ENCODE assay signal across 21 mouse cellular contexts in the genomic region with DNA sequence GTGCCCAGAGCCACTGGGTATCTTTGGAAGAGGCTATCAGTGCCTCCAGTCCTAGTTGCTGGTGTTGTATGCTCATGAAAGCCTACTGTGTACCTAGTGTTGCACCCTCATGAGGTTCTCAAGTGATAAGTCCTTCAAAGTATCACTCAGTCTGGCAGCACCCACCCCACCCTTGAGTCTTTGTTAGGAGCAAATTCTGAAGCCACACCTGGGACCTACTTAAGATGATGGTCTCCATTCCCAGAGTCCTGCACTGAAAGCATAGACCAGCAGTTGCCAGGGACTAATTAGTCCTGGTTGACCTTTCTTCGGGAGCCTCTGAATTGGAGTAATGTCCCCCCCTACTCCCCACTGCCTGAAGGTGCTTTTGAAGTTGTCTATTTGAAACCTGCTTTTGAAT. TPM values are rescaled to one million over a fixed set of nuclear protein-coding genes. Genes with fewer than 3 reads are reported as not detected.
DNase-seq lines count a peak whose midpoint lies in the region; ATAC-seq and TF ChIP-seq lines count a peak whose summit lies in the region.
"Had no signal": no experiment of that assay in that cellular context is flagged by ENCODE, and none has a peak within 500 bp of the region (broad histone marks: within the 10 kb centered on the region; RNA-seq: fewer than 3 reads in every experiment).

No protein-coding gene starts in this region.

- H3K4me1 ChIP-seq in heart, embryonic 16.5 days (ENCODE audit: control insufficient read depth, insufficient read depth, low read length): peaks cover 24% of the 10 kb centered on the region
- H3K4me1 ChIP-seq in embryonic facial prominence, embryonic 13.5 days: peaks cover 28% of the 10 kb centered on the region
- H3K4me1 ChIP-seq in limb, embryonic 13.5 days: peaks cover 26% of the 10 kb centered on the region
- peaks cover 13% of the 10 kb centered on the region for H3K4me1 ChIP-seq in hindbrain, embryonic 10.5 days (replicated peaks)

- no peak overlapping the region for H3K9ac ChIP-seq in heart, embryonic 16.5 days (ENCODE audit: low read length)
- H3K9ac ChIP-seq in embryonic facial prominence, embryonic 13.5 days: no peak overlapping the region
- no peak overlapping the region for H3K9ac ChIP-seq in limb, embryonic 13.5 days
- H3K9ac ChIP-seq: hindbrain, embryonic 15.5 days; liver, postnatal 0 days had no signal

- intact Hi-C loops in gastrocnemius, adult 2 months (cut with DNase I): no loop called here
- intact Hi-C loops in heart, postnatal 10 days (cut with DNase I): no loop called here

- TF ChIP-seq CTCF in gastrocnemius, adult 2 months (IDR thresholded peaks at IDR 0.05): no peak

- no peak for DNase-seq in gastrocnemius, adult 2 months
- no peak for DNase-seq in gastrocnemius, postnatal 10 days
- no peak for DNase-seq in heart, postnatal 10 days
- no peak for DNase-seq in Muller cell, postnatal 12 days (ENCODE audit: inconsistent ontology term)
- no peak for DNase-seq in hindbrain, embryonic 10.5 days (ENCODE audit: low spot score)
- DNase-seq: adrenal gland, postnatal 25 days; B cell, adult 2 months; cerebellum, adult 18-20 months; kidney, postnatal 10 days; liver; liver, postnatal 0 days; lung, postnatal 14 days; right cerebral cortex, postnatal 25 days; thymus, postnatal 14 days had no signal

- no peak overlapping the region for H3K4me3 ChIP-seq in gastrocnemius, adult 2 months
- H3K4me3 ChIP-seq in heart, embryonic 16.5 days (ENCODE audit: low read length): no peak overlapping the region
- no peak overlapping the region for H3K4me3 ChIP-seq in embryonic facial prominence, embryonic 13.5 days
- H3K4me3 ChIP-seq in limb, embryonic 13.5 days: no peak overlapping the region
- H3K4me3 ChIP-seq in hindbrain, embryonic 10.5 days: no peak overlapping the region
- H3K4me3 ChIP-seq: erythroblast, embryonic 14.5 days; hindbrain, embryonic 15.5 days; left cerebral cortex, adult 2 months had no signal

- no peaks in the 10 kb centered on the region for H3K36me3 ChIP-seq in heart, embryonic 16.5 days (ENCODE audit: control insufficient read depth, insufficient read depth)
- no peaks in the 10 kb centered on the region for H3K36me3 ChIP-seq in embryonic facial prominence, embryonic 13.5 days
- H3K36me3 ChIP-seq in limb, embryonic 13.5 days: no peaks in the 10 kb centered on the region
- H3K36me3 ChIP-seq in hindbrain, embryonic 10.5 days: no peaks in the 10 kb centered on the region
- H3K36me3 ChIP-seq: hindbrain, embryonic 15.5 days had no signal

- WGBS in heart, embryonic 16.5 days: 29% methylated on average over 1 of the region's 1 CpGs
- WGBS in embryonic facial prominence, embryonic 13.5 days: 11% methylated on average over 1 of the region's 1 CpGs
- WGBS in limb, embryonic 13.5 days: 6% methylated on average over 1 of the region's 1 CpGs
- 48% methylated on average over 1 of the region's 1 CpGs for WGBS in hindbrain, embryonic 10.5 days

- H3K27ac ChIP-seq in gastrocnemius, adult 2 months: peak overlapping the region; percentile 85
- H3K27ac ChIP-seq in heart, embryonic 16.5 days (ENCODE audit: low read length): peak overlapping the region; percentile 82
- peak overlapping the region; percentile 83 for H3K27ac ChIP-seq in embryonic facial prominence, embryonic 13.5 days
- H3K27ac ChIP-seq in limb, embryonic 13.5 days: peak overlapping the region; percentile 74
- no peak overlapping the region for H3K27ac ChIP-seq in hindbrain, embryonic 10.5 days
- H3K27ac ChIP-seq: hindbrain, embryonic 15.5 days had no signal

- H3K27me3 ChIP-seq in heart, embryonic 16.5 days (ENCODE audit: control insufficient read depth, insufficient read depth, low read length): no peaks in the 10 kb centered on the region
- H3K27me3 ChIP-seq in embryonic facial prominence, embryonic 13.5 days: no peaks in the 10 kb centered on the region
- H3K27me3 ChIP-seq in limb, embryonic 13.5 days: no peaks in the 10 kb centered on the region
- no peaks in the 10 kb centered on the region for H3K27me3 ChIP-seq in hindbrain, embryonic 10.5 days (ENCODE audit: insufficient read depth, poor library complexity, severe bottlenecking)
- H3K27me3 ChIP-seq: hindbrain, embryonic 15.5 days had no signal

- no peak for ATAC-seq in heart, embryonic 16.5 days (replicated peaks; ENCODE audit: extremely low read depth, insufficient read depth, low FRiP score)
- no peak for ATAC-seq in embryonic facial prominence, embryonic 13.5 days (ENCODE audit: insufficient number of reproducible peaks, insufficient read depth, low FRiP score, low TSS enrichment, low read depth)
- ATAC-seq in limb, embryonic 13.5 days (ENCODE audit: low FRiP score, low read depth): peak; percentile 21; the same call in 1 of the 2 replicates
- ATAC-seq: intestine, postnatal 0 days; liver, postnatal 0 days had no signal

- peak overlapping the region; percentile 20; the same call in 1 of the 2 replicates for H3K4me2 ChIP-seq in heart, embryonic 16.5 days (ENCODE audit: low read depth, low read length)
- H3K4me2 ChIP-seq in embryonic facial prominence, embryonic 13.5 days: no peak overlapping the region
- H3K4me2 ChIP-seq in limb, embryonic 13.5 days (replicated peaks): no peak overlapping the region
- H3K4me2 ChIP-seq: hindbrain, embryonic 15.5 days had no signal

- H3K9me3 ChIP-seq in heart, embryonic 16.5 days (replicated peaks; ENCODE audit: control insufficient read depth, low read length): no peaks in the 10 kb centered on the region
- no peaks in the 10 kb centered on the region for H3K9me3 ChIP-seq in embryonic facial prominence, embryonic 13.5 days
- H3K9me3 ChIP-seq in limb, embryonic 13.5 days: no peaks in the 10 kb centered on the region
- no peaks in the 10 kb centered on the region for H3K9me3 ChIP-seq in hindbrain, embryonic 10.5 days
- H3K9me3 ChIP-seq: hindbrain, embryonic 15.5 days had no signal

RNA-seq across cellular contexts. Expression of gene Eepd1, which starts 45.2 kb away (rescaled TPM):
- total RNA-seq in gastrocnemius, adult 2 months (2021): 100 to 1,000 TPM in 1 of 2 experiments, 10 to 100 TPM in 1; 99.2 to 114 TPM
- total RNA-seq in gastrocnemius, postnatal 10 days (2021): 10 to 100 TPM; 49.4 to 59.9 TPM
- polyA plus RNA-seq in heart, embryonic 16.5 days (2015; fragmentation: Nextera tagmentation; extraction: Ambion mirVana): 19.1 and 22.9 TPM in 2 replicates
- total RNA-seq in heart, postnatal 10 days (2021): 10 to 100 TPM; 21.3 to 27.3 TPM
- 15.8 and 17.8 TPM in 2 replicates for polyA plus RNA-seq in embryonic facial prominence, embryonic 13.5 days (2015; fragmentation: Nextera tagmentation; extraction: Ambion mirVana)
- 22.8 and 23.0 TPM in 2 replicates for polyA plus RNA-seq in limb, embryonic 13.5 days (2015; fragmentation: Nextera tagmentation; extraction: Ambion mirVana)
- 10.2 and 12.4 TPM in 2 replicates for polyA plus RNA-seq in hindbrain, embryonic 10.5 days (2016; fragmentation: Nextera tagmentation; extraction: Ambion mirVana)
